In genomic region chr7:143685359-143686067, GRCm38 (mm10) we compare ENCODE assay signal across 7 mouse cellular contexts. TPM values are rescaled to one million over a fixed set of nuclear protein-coding genes. Genes with fewer than 3 reads are reported as not detected.
DNase-seq lines count a peak whose midpoint lies in the region; ATAC-seq lines count a peak whose summit lies in the region.

Gene Tnfrsf23, minus strand, starts transcription at chr7:143685872.

- peaks cover 14% of the 10 kb centered on the region for H3K4me1 ChIP-seq in megakaryocyte, embryonic 14.5 days

- no peaks in the 10 kb centered on the region; the same call in 1 of the 2 replicates for H3K9me3 ChIP-seq in megakaryocyte, embryonic 14.5 days

- no peaks in the 10 kb centered on the region for H3K36me3 ChIP-seq in megakaryocyte, embryonic 14.5 days (replicated peaks; ENCODE audit: low read length)

- H3K4me3 ChIP-seq in megakaryocyte, embryonic 14.5 days (replicated peaks) = peak within 1 kb of the TSS; percentile 86

- peak; percentile 100 for ATAC-seq in inflammation-experienced regulatory T-cells, adult 6 months

- peaks cover 42% of the 10 kb centered on the region for H3K27me3 ChIP-seq in megakaryocyte, embryonic 14.5 days (replicated peaks)

- peak; percentile 81 for DNase-seq in T-cell, adult 2 months (ENCODE audit: low spot score)
- DNase-seq in embryo, embryonic 10.5 days (ENCODE audit: low spot score) = peak; percentile 84
- peak; percentile 53 for DNase-seq in gastrocnemius, postnatal 10 days
- DNase-seq in left cerebral cortex, adult 9 months (ENCODE audit: low spot score in 2 of 2) = peak; percentile 63 to 76
- peak; percentile 67 for DNase-seq in right cerebral cortex, postnatal 25 days

RNA-seq across cellular contexts. Expression of gene Tnfrsf23, which starts in this region (rescaled TPM):
- 1 to 10 TPM; 3.6 to 6.3 TPM for total RNA-seq in gastrocnemius, postnatal 10 days (2021)
- polyA plus RNA-seq in inflammation-experienced regulatory T-cells, adult 6 months (2017; shearing (Covaris generic)) = 1 to 10 TPM; 3.3 to 5.0 (median 4.4) TPM
- 0.36 TPM in 1 of 2 replicates, not detected in the other for polyA plus RNA-seq in megakaryocyte, embryonic 14.5 days (2012; ENCODE audit: insufficient read depth, low replicate concordance)

Comparison
In these comparisons a context has a peak if more than half of its experiments do, and no peak if none do; other contexts are left out.
1. Peak in every context shown above with its lines: DNase-seq, ATAC-seq and H3K4me3 ChIP-seq.